Mouse (Mus musculus) neural tube, embryonic 10.5 days (tissue): ENCODE results near the gene Pnpla6.

ENCODE experiments used
- DNase-seq: peaks from one replicate; pipeline ENCODE4 v3.0.0-alpha.2; 2017; ENCODE audit warnings: low spot score; ENCODE audit errors: extremely low spot score

The Pnpla6 gene

GRCm38 (mm10) chr8:3502217-3502616, 13.0 kb upstream of the Pnpla6 start:
- DNase-seq: no peak

GRCm38 (mm10) chr8:3507979-3508754, 7.0 kb upstream of the Pnpla6 start:
- no peak for DNase-seq

- DNase-seq: peak; percentile 13
Observed at GRCm38 (mm10) chr8:3514681-3515247, 420 bp upstream of the Pnpla6 start.

GRCm38 (mm10) chr8:3515771-3516417, 710 bp downstream of the Pnpla6 start:
- no peak for DNase-seq

GRCm38 (mm10) chr8:3516450-3517116, 1.4 kb downstream of the Pnpla6 start:
- DNase-seq: peak; percentile 92

GRCm38 (mm10) chr8:3517117-3517495, 1.9 kb downstream of the Pnpla6 start:
- DNase-seq: no peak

GRCm38 (mm10) chr8:3522007-3522697, 7.0 kb downstream of the Pnpla6 start:
- no peak for DNase-seq

- DNase-seq: no peak
Observed at GRCm38 (mm10) chr8:3530816-3531215, 15.6 kb downstream of the Pnpla6 start.

GRCm38 (mm10) chr8:3531936-3532335, 16.8 kb downstream of the Pnpla6 start:
- no peak for DNase-seq

- no peak for DNase-seq
Observed at GRCm38 (mm10) chr8:3536053-3536841, 21.1 kb downstream of the Pnpla6 start.

- no peak for DNase-seq
Observed at GRCm38 (mm10) chr8:3536940-3537339, 21.8 kb downstream of the Pnpla6 start.

GRCm38 (mm10) chr8:3537666-3538065, 22.5 kb downstream of the Pnpla6 start:
- DNase-seq: no peak

GRCm38 (mm10) chr8:3539146-3539545, 24.0 kb downstream of the Pnpla6 start:
- DNase-seq: no peak

- no peak for DNase-seq
Observed at GRCm38 (mm10) chr8:3540076-3540475, 24.9 kb downstream of the Pnpla6 start.

- no peak for DNase-seq
Observed at GRCm38 (mm10) chr8:3546511-3546910, 31.3 kb downstream of the Pnpla6 start.

- no peak for DNase-seq
Observed at GRCm38 (mm10) chr8:3552240-3552639, 37.1 kb downstream of the Pnpla6 start.

GRCm38 (mm10) chr8:3556114-3556513, 40.9 kb downstream of the Pnpla6 start:
- no peak for DNase-seq

GRCm38 (mm10) chr8:3567641-3568371, 52.6 kb downstream of the Pnpla6 start, which contains the start of gene C330021F23Rik:
Gene C330021F23Rik, plus strand, starts transcription at chr8:3567990.
- DNase-seq: peak; percentile 57

GRCm38 (mm10) chr8:3568378-3568777, 53.2 kb downstream of the Pnpla6 start:
- no peak for DNase-seq

- DNase-seq: no peak
Observed at GRCm38 (mm10) chr8:3569784-3570183, 54.6 kb downstream of the Pnpla6 start.
